Mouse (Mus musculus): Measurements from ENCODE around the gene Gna12.

Gna12 gene

GRCm38 (mm10) chr5:140826796-140827195 is 3.4 kb downstream of the Gna12 start:
- DNase-seq = peak; percentile 57

GRCm38 (mm10) chr5:140826118-140826517 is 4.1 kb downstream of the Gna12 start:
- no peak for DNase-seq

DNA sequence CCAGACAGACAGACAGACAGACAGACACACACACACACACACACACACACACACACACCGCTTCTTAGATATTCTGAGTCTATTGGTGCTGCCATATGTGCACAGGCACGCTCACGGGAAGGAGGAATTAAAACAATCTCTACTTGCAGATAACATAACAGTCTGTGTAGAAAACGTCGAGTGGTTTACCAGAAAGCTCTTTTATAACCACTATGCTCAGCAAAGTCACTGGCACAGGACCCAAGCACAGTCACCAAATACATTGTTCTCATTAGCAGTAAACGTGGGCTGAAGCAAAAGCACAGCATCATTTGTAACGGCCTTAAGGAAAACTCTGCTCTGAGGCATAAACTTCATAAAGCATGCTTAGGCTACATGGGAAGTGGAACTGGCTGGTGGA is 6.1 kb downstream of the Gna12 start:
- DNase-seq = no peak

GRCm38 (mm10) chr5:140823386-140823785 is 6.8 kb downstream of the Gna12 start:
- no peak for DNase-seq

DNA sequence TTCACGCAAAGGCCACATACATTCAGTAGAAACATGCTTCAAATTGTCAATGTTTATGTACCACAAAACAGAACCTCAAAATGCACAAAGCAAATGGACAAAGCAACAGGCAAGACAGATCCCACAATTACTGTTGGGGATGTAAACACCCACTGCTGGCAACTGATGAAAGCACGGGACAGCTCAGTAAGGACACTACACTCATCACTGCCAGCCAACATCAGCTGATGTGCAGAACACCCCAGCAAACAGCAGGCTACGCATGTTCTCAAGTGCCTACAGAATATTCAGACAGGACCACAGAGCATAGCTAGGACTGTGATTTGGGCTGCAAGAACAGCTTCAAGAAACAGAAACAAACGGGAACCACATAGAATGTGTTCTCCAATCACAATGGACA is 8.3 kb downstream of the Gna12 start:
- no peak for DNase-seq

DNA sequence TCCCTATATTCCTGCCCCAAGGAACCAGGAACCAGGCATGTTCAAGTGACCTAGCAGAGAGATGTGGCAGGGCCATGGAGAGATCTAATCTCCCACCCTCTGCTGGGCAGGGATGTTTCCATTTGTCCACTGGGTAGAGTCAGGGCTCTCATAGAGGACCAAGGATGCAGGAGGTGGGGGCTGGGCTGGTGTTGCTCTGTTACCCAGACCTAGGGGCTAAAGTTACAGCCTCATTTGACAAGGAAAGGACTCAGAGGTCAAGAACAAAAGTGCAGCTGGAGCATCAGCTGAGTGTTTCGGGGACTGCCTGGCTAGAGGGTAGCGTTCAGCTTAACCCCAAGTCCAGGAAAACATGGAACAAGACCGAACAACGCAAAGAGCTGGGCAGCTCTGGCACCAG is 9.7 kb downstream of the Gna12 start:
- DNase-seq = no peak

DNA sequence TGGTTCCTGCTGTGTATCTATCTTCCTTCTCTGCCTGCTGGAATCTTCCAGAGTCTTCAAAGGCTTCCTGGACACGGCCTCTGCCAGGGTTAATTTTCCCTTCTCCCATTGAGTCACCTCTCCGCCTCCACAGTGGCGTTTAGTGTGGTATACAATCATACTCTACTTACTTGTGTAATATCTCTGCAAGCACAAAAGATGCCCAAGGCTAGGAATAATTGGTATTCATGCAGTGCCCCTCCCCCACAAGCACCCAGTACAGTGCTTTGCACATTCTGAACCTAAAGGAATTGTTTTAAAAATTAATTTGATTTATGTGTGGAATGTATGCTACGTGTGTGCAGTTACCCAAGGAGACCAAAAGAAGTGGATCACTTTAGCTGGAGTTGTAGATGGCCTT is 10.6 kb downstream of the Gna12 start:
- DNase-seq = peak; percentile 32

GRCm38 (mm10) chr5:140818482-140819076 is 11.7 kb downstream of the Gna12 start:
- no peak for DNase-seq

DNA sequence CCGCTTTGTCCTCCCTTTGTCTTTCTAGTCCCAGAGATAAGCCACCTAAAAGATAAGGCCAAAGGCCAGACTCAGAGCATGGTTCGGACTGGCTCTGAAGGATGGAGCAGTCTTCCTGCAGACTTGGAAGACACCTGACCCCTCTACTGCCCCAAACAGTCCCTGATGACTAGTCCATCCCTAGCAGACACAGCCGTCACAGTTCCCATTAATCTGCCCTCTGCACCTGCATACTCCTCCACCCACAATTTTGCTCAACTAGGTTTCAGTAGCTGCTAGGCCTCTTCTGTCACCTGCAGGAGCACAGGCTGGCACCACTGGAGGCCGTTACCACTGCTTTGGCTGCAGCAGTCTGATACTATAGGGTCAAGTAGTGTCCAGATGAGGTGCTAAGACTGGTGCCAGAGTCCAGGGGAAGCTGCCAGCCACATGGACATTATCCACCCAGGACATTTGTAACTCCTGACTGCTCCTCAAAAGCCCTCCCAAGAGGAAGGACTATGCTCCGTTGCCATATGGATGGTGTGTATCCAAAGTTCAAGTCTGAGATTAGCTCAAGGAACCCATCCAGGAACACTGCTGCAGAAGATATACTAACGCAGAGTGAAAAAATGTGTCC is 13.2 kb downstream of the Gna12 start:
- DNase-seq = no peak

GRCm38 (mm10) chr5:140816008-140816407 is 14.2 kb downstream of the Gna12 start:
- no peak for DNase-seq

- peak; percentile 87 for DNase-seq
Measured at GRCm38 (mm10) chr5:140815059-140815728, 15.0 kb downstream of the Gna12 start.

DNA sequence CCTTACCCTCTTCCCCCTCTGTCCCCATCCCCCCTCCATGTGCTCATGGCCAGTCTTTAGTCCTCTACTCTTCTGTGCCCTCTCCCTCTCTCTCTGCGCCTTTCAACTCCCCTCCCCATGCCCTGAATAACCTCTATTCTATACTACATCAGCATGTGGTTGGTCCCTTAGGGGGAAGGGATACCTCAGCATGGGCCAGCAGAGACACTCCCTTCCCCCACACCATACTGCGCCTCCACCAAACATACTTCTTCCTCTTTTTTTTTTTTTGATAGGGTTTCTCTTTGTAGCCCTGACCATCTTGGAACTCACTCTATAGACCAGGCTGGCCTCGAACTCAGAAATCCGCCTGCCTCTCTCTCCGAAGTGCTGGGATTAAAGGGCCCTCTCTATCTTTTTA is 15.8 kb downstream of the Gna12 start:
- DNase-seq = no peak

DNA sequence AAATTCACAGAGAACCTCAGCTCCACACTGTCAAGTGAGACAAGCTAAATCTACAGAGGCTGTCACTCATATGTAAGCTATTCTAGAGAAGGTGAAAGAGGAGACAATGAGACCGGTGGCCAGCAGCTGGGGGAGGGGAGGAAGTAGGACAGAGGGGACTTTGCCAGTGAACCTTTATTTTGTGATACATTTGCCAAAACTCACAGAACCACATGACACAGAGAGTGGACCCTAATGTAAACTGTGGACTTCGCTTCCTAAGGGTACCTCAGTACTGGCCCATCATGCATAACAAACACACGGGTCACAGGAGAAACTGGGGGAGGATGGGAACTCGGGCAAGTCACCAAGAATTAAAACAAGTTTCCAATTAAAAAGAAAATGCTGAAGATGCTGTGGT is 17.5 kb downstream of the Gna12 start:
- DNase-seq = no peak

- DNase-seq = no peak
Measured at GRCm38 (mm10) chr5:140812063-140812462, 18.2 kb downstream of the Gna12 start.

GRCm38 (mm10) chr5:140811390-140811789 is 18.8 kb downstream of the Gna12 start:
- no peak for DNase-seq

DNA sequence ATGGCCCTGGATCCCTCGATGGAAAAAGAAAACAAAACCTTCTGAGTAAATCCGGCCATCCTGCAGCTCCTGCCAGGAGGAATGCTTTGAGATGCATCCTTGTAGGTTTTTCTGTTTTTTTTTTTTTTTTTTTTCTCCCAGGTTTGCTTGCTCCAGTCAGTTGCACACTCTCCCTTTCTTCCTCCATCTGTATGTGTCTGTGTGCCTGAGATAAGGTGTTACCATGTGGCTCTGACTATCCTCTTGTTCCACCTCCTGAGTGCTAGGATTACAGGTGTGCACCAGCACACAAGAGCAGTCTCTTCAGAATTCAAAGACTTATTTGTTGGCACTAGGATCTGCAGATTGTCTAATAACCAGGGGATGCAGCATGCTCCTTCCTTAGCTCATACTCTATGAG is 23.3 kb downstream of the Gna12 start:
- no peak for DNase-seq

DNA sequence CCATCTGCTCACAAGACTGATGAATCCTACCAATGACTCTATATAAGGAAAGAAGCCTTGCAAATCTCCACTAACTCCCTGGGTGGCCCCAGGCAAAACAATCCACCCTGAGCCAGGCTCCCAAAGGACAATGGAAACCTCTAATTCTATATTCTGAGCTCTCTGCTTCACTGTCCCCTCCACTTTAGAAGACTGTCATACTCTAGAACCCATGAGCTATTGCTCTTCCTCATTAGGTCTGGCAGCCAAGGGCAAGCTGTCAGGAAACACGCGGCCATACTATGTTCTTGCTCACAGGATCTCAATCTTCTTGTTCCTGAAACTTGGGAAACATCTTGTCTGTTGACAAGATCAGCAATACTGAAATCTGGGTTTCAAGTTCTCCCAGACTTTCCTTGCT is 24.0 kb downstream of the Gna12 start:
- DNase-seq = peak; percentile 26

GRCm38 (mm10) chr5:140801782-140802181 is 28.4 kb downstream of the Gna12 start:
- DNase-seq = no peak

- no peak for DNase-seq
Measured at GRCm38 (mm10) chr5:140800288-140800923, 29.8 kb downstream of the Gna12 start.

DNA sequence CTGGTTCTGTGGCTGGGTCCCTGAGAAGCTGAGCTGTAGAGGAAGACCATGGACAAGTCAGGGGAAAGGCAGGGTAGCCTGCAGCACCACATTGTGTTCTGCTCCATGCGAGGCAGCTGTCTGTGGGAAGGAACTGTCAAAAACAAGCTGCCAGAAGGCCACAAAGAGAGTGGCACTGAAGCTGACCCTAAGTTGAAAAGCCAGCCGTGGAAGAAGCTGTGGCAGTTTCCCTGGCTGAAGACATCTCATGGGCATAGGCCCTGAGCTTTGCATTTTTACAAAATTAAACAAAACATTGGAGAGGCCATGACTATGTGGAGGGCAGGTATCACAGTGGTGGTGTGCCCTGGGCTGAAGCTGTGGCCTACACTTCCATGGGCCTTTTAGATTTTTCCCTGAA is 31.0 kb downstream of the Gna12 start:
- DNase-seq = no peak

DNA sequence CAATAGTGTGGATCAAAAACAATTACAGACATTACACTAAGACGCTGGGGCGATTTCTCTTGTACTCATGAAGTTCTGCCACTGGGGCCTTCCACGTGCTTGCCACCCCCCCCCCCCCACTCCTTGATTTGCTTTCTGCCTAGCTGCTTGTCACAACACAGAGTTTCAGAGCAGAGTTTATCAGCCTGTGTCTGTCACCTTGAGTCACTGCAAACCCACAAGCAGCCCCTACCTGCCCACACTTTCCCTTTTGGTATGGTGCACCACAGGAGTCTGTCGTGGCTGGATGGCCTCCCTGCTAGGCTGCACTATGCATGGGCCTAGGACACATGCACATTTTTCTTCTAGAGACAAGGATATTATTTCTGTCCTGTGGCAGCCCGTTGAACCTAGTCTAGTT is 31.5 kb downstream of the Gna12 start:
- no peak for DNase-seq

DNA sequence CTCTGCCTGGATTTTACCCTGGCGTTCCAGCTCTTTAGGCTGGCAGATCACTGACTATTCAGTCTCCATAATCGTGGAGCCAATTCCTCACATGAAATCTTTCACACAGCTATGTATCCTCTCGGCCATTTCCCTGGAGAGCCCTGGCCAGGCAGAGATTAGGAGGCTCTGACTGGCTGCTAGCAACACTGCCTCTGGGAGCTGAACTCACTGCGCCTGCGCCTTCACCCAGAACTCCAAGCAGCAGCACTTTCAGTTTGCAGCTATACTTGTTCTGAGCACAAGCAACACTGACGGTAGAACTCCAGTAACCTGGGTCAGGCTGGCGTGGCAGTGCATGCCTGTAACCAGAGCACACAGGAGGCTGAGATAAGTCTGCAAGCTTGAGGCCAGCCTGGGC is 32.1 kb downstream of the Gna12 start:
- peak; percentile 36 for DNase-seq

- DNase-seq = no peak
Measured at GRCm38 (mm10) chr5:140796051-140796450, 34.2 kb downstream of the Gna12 start.

DNA sequence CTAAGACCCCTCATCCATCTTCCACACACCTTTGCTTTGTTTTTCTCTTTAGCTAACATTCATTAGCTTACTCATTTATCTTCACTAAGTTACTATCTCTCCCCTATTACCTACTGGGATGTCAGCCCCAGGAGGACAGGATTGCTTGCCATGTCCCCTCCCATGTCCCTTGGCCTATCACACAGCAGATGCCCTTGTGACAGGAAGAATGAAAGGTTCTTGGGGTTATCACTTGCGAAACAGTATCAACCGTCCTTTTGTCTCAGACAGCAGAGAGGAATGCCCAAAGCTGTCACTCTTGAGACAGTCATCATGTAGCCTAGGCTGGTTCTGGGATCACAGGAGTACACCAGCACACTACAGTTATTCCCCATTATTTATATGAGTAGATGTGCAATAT is 35.1 kb downstream of the Gna12 start:
- no peak for DNase-seq
